Mouse (Mus musculus) cerebellum, adult 2 months (tissue): ENCODE data around the gene Ppbp.

Experiments
- CTCF ChIP-seq: fragments of 200-500 bp; IDR thresholded peaks from 2 replicates; pipeline ENCODE4 v1.5.1; 2011; ENCODE audit warnings: low read depth, mild to moderate bottlenecking, control low read depth, low read length, moderate library complexity, borderline replicate concordance; ENCODE audit not compliant: insufficient read depth
- POLR2A ChIP-seq: fragments of 200-500 bp; IDR thresholded peaks from 2 replicates; pipeline ENCODE4 v1.6.1; 2011; ENCODE audit warnings: low read length, control low read depth, borderline replicate concordance; ENCODE audit not compliant: insufficient read depth

- TF ChIP-seq POLR2A (no peak), CTCF (no peak)
Observed at GRCm38 (mm10) chr5:90790074-90790502, 21.8 kb downstream of the Ppbp start.
